Mouse (Mus musculus): ENCODE results near the gene Tcerg1l. TPM values are rescaled to one million over a fixed set of nuclear protein-coding genes. Genes with fewer than 3 reads are reported as not detected.

Tcerg1l gene
- polyA plus RNA-seq, 1 experiment from 2014 or later = 0.33 TPM

GRCm38 (mm10) chr7:138396109-138396862 is 1.2 kb downstream of the Tcerg1l start:
- WGBS = 31% methylated on average over 13 of the region's 13 CpGs
- no peak overlapping the region for H3K27ac ChIP-seq (ENCODE audit: low read length)
- ATAC-seq (no peak), DNase-seq (ENCODE audit: low spot score) (no peak)
- H3K36me3 ChIP-seq (ENCODE audit: insufficient read depth, low read length) = no peaks in the 10 kb centered on the region
- H3K4me3 ChIP-seq (ENCODE audit: low read depth, low read length) = no peak overlapping the region
- H3K9ac ChIP-seq (replicated peaks; ENCODE audit: low read depth) = no peak overlapping the region
- H3K4me1 ChIP-seq (ENCODE audit: insufficient read depth, low read depth, low read length) = peaks cover 7% of the 10 kb centered on the region; the same call in 1 of the 2 replicates
- TF ChIP-seq CTCF (IDR thresholded peaks at IDR 0.05) = no peak
- TF ChIP-seq EP300 (IDR thresholded peaks at IDR 0.05) = no peak
- no peaks in the 10 kb centered on the region for H3K9me3 ChIP-seq (ENCODE audit: low read length)
- H3K4me2 ChIP-seq (replicated peaks; ENCODE audit: low read depth, low read length) = no peak overlapping the region
- peaks cover 37% of the 10 kb centered on the region for H3K27me3 ChIP-seq (replicated peaks; ENCODE audit: insufficient read depth, low read length)

- 80% methylated on average over 6 of the region's 6 CpGs for whole genome bisulfite sequencing
- Histone ChIP-seq H3K4me1 (ENCODE audit: insufficient read depth, low read depth, low read length) (no peaks in the 10 kb centered on the region), H3K27me3 (replicated peaks; ENCODE audit: insufficient read depth, low read length) (no peaks in the 10 kb centered on the region), H3K36me3 (ENCODE audit: insufficient read depth, low read length) (no peaks in the 10 kb centered on the region), H3K27ac (ENCODE audit: low read length) (no peak overlapping the region), H3K9me3 (ENCODE audit: low read length) (no peaks in the 10 kb centered on the region), H3K4me2 (replicated peaks; ENCODE audit: low read depth, low read length) (no peak overlapping the region), H3K4me3 (ENCODE audit: low read depth, low read length) (no peak overlapping the region), H3K9ac (replicated peaks; ENCODE audit: low read depth) (no peak overlapping the region)
- DNase-seq (ENCODE audit: low spot score) (no peak), ATAC-seq (no peak)
- no peak for TF ChIP-seq CTCF (IDR thresholded peaks at IDR 0.05)
- no peak for TF ChIP-seq EP300 (IDR thresholded peaks at IDR 0.05)
Observed at GRCm38 (mm10) chr7:138389941-138390340, 7.6 kb downstream of the Tcerg1l start.

GRCm38 (mm10) chr7:138389071-138389470 is 8.5 kb downstream of the Tcerg1l start:
- DNase-seq (ENCODE audit: low spot score) (no peak), ATAC-seq (no peak)
- no peak overlapping the region for H3K4me2 ChIP-seq (replicated peaks; ENCODE audit: low read depth, low read length)
- H3K9me3 ChIP-seq (ENCODE audit: low read length) = no peaks in the 10 kb centered on the region
- H3K4me1 ChIP-seq (ENCODE audit: insufficient read depth, low read depth, low read length) = no peaks in the 10 kb centered on the region
- no peaks in the 10 kb centered on the region for H3K27me3 ChIP-seq (replicated peaks; ENCODE audit: insufficient read depth, low read length)
- no peak overlapping the region for H3K9ac ChIP-seq (replicated peaks; ENCODE audit: low read depth)
- no peak overlapping the region for H3K27ac ChIP-seq (ENCODE audit: low read length)
- H3K4me3 ChIP-seq (ENCODE audit: low read depth, low read length) = no peak overlapping the region
- H3K36me3 ChIP-seq (ENCODE audit: insufficient read depth, low read length) = no peaks in the 10 kb centered on the region
- TF ChIP-seq CTCF (IDR thresholded peaks at IDR 0.05) = no peak
- TF ChIP-seq EP300 (IDR thresholded peaks at IDR 0.05) = no peak
- 53% methylated on average over 3 of the region's 3 CpGs for WGBS

GRCm38 (mm10) chr7:138379221-138379620 is 18.3 kb downstream of the Tcerg1l start:
- WGBS = 91% methylated on average over 3 of the region's 3 CpGs
- Histone ChIP-seq H3K9me3 (ENCODE audit: low read length) (no peaks in the 10 kb centered on the region), H3K4me2 (replicated peaks; ENCODE audit: low read depth, low read length) (no peak overlapping the region), H3K27ac (ENCODE audit: low read length) (no peak overlapping the region), H3K9ac (replicated peaks; ENCODE audit: low read depth) (no peak overlapping the region), H3K36me3 (ENCODE audit: insufficient read depth, low read length) (no peaks in the 10 kb centered on the region), H3K4me3 (ENCODE audit: low read depth, low read length) (no peak overlapping the region), H3K27me3 (replicated peaks; ENCODE audit: insufficient read depth, low read length) (no peaks in the 10 kb centered on the region), H3K4me1 (ENCODE audit: insufficient read depth, low read depth, low read length) (0 out of 2 replicates have a peak, but pooled peaks cover 5% of the 10 kb centered on the region)
- ATAC-seq = no peak
- TF ChIP-seq CTCF (IDR thresholded peaks at IDR 0.05) = no peak
- TF ChIP-seq EP300 (IDR thresholded peaks at IDR 0.05) = no peak
- no peak for DNase-seq (ENCODE audit: low spot score)

- no peak for DNase-seq (ENCODE audit: low spot score)
- WGBS = 83% methylated on average over 4 of the region's 4 CpGs
- H3K36me3 ChIP-seq (ENCODE audit: insufficient read depth, low read length) = no peaks in the 10 kb centered on the region
- no peaks in the 10 kb centered on the region for H3K9me3 ChIP-seq (ENCODE audit: low read length)
- no peak overlapping the region for H3K4me3 ChIP-seq (ENCODE audit: low read depth, low read length)
- H3K9ac ChIP-seq (replicated peaks; ENCODE audit: low read depth) = no peak overlapping the region
- H3K27me3 ChIP-seq (replicated peaks; ENCODE audit: insufficient read depth, low read length) = no peaks in the 10 kb centered on the region
- TF ChIP-seq CTCF (IDR thresholded peaks at IDR 0.05) = no peak
- TF ChIP-seq EP300 (IDR thresholded peaks at IDR 0.05) = no peak
- no peak overlapping the region for H3K27ac ChIP-seq (ENCODE audit: low read length)
- no peak overlapping the region for H3K4me2 ChIP-seq (replicated peaks; ENCODE audit: low read depth, low read length)
- ATAC-seq = no peak
- H3K4me1 ChIP-seq (ENCODE audit: insufficient read depth, low read depth, low read length) = 0 out of 2 replicates have a peak, but pooled peaks cover 5% of the 10 kb centered on the region
Observed at GRCm38 (mm10) chr7:138378546-138378945, 19.0 kb downstream of the Tcerg1l start.

GRCm38 (mm10) chr7:138375573-138375972 is 22.0 kb downstream of the Tcerg1l start:
- Histone ChIP-seq H3K4me2 (replicated peaks; ENCODE audit: low read depth, low read length) (no peak overlapping the region), H3K36me3 (ENCODE audit: insufficient read depth, low read length) (no peaks in the 10 kb centered on the region), H3K4me1 (ENCODE audit: insufficient read depth, low read depth, low read length) (0 out of 2 replicates have a peak, but pooled peaks cover 5% of the 10 kb centered on the region), H3K9me3 (ENCODE audit: low read length) (no peaks in the 10 kb centered on the region), H3K9ac (replicated peaks; ENCODE audit: low read depth) (no peak overlapping the region), H3K4me3 (ENCODE audit: low read depth, low read length) (no peak overlapping the region), H3K27ac (ENCODE audit: low read length) (no peak overlapping the region), H3K27me3 (replicated peaks; ENCODE audit: insufficient read depth, low read length) (no peaks in the 10 kb centered on the region)
- TF ChIP-seq CTCF (IDR thresholded peaks at IDR 0.05) (no peak), EP300 (IDR thresholded peaks at IDR 0.05) (no peak)
- ATAC-seq = peak; percentile 45
- WGBS = 26% methylated on average over 7 of the region's 7 CpGs
- DNase-seq (ENCODE audit: low spot score) = peak; percentile 42

Data from lung, postnatal 0 days (tissue).